Mouse (Mus musculus) hindbrain, embryonic 14.5 days (tissue): Measurements from ENCODE around the gene Gm20905. TPM values are rescaled to one million over a fixed set of nuclear protein-coding genes. Genes with fewer than 3 reads are reported as not detected.
"Not testable (repeated sequence)": the region's sequence is repeated elsewhere in the genome, so short reads cannot be mapped to it uniquely, and the experiment has no call there.

ENCODE experiments used
- ATAC-seq: fragments of 200-750 bp; cut with Nextera tagmentation; 2 replicates; pipeline ENCODE4 v1.8.0; 2017; ENCODE audit warnings: moderate number of reproducible peaks, mild to moderate bottlenecking, moderate TSS enrichment, moderate library complexity; ENCODE audit not compliant: low FRiP score
- DNase-seq: peaks from one replicate; pipeline ENCODE4 v3.0.0-alpha.2; 2015; ENCODE audit warnings: low spot score
- H3K27ac ChIP-seq: fragments of 300-500 bp; sonication (generic); 2 replicates; pipeline ENCODE4 v1.5.1; 2014; ENCODE audit warnings: mild to moderate bottlenecking, moderate library complexity
- H3K27me3 ChIP-seq: fragments of 300-500 bp; sonication (generic); 2 replicates; pipeline ENCODE4 v1.6.1; 2014; ENCODE audit warnings: mild to moderate bottlenecking, low read length, mixed read lengths; ENCODE audit not compliant: control insufficient read depth, insufficient read depth
- H3K36me3 ChIP-seq: fragments of 300-500 bp; sonication (generic); replicated peaks from 2 replicates; pipeline ENCODE4 v1.6.1; 2014; ENCODE audit not compliant: control insufficient read depth, insufficient read depth
- H3K4me1 ChIP-seq: fragments of 300-500 bp; sonication (generic); replicated peaks from 2 replicates; pipeline ENCODE4 v1.6.1; 2014; ENCODE audit warnings: antibody characterized with exemption, low read length, mixed read lengths; ENCODE audit not compliant: control insufficient read depth, insufficient read depth
- H3K4me2 ChIP-seq: fragments of 300-500 bp; sonication (generic); replicated peaks from 2 replicates; pipeline ENCODE4 v1.6.1; 2014; ENCODE audit warnings: mild to moderate bottlenecking, moderate library complexity
- H3K4me3 ChIP-seq: fragments of 300-500 bp; sonication (generic); replicated peaks from 2 replicates; pipeline ENCODE4 v1.5.1; 2014; ENCODE audit warnings: mild to moderate bottlenecking, low read length
- H3K9ac ChIP-seq: fragments of 300-500 bp; sonication (generic); 2 replicates; pipeline ENCODE4 v1.6.1; 2014
- H3K9me3 ChIP-seq: fragments of 300-500 bp; sonication (generic); 2 replicates; pipeline ENCODE4 v1.6.1; 2016; ENCODE audit warnings: low read length; ENCODE audit not compliant: control insufficient read depth
- WGBS: fragments of 180-500 bp; shearing (Covaris S2); extraction: QIAGEN DNeasy Blood & Tissue Kit; methylation state at CpG from one replicate; pipeline ENCODE4 v1.1.7; 2014; 5-methylcytosine and 5-hydroxymethylcytosine counted together
- polyA plus RNA-seq: library from polyadenylated mRNA; unstranded; fragments of >200 nt; fragmentation: Nextera tagmentation; extraction: Ambion mirVana; gene quantifications from 2 replicates; pipeline ENCODE4 v1.2.1, GENCODE M21; 2014

The Gm20905 gene
- not detected in 2 replicates for polyA plus RNA-seq

GRCm38 (mm10) chrY:37259503-37259902 is at the start of gene Gm20905:
Gm20905 (minus strand) TSS chrY:37259603.
- not testable (repeated sequence) for H3K4me3 ChIP-seq, H3K36me3 ChIP-seq, DNase-seq, ATAC-seq, H3K9me3 ChIP-seq, H3K4me1 ChIP-seq, H3K9ac ChIP-seq, H3K27me3 ChIP-seq, H3K27ac ChIP-seq, H3K4me2 ChIP-seq
- WGBS = no CpG with 5 or more reads among the region's 6 CpGs
